Mouse (Mus musculus) thymus, adult 2 months (tissue): ENCODE measurements around the gene B3gat2.

Source experiments
- CTCF ChIP-seq: fragments of 200-500 bp; IDR thresholded peaks from 2 replicates; pipeline ENCODE4 v1.5.1; 2012; ENCODE audit warnings: mild to moderate bottlenecking, control low read depth, low read length, moderate library complexity, borderline replicate concordance; ENCODE audit not compliant: control insufficient read depth, poor library complexity, insufficient read depth; ENCODE audit errors: extremely low read depth
- POLR2A ChIP-seq: fragments of 200-500 bp; IDR thresholded peaks from 2 replicates; pipeline ENCODE4 v1.6.1; 2012; ENCODE audit warnings: mild to moderate bottlenecking, low read length, control low read depth, moderate library complexity; ENCODE audit not compliant: control insufficient read depth, poor library complexity, insufficient read depth; ENCODE audit errors: extremely low read depth

- no peak for TF ChIP-seq CTCF
- no peak for TF ChIP-seq POLR2A
These were observed 8.0 kb upstream of the B3gat2 start for GRCm38 (mm10) chr1:23753591-23753990.
